Mouse (Mus musculus) kidney, adult 9 months (tissue): ENCODE measurements at regions not wholly inside any gene's neighbourhood (a gene's known extent, or its start where the extent isn't known, plus 50 kb on each side); places are given as distances from the start of the nearest gene placed in this dataset.

ENCODE experiments used
- DNase-seq: peaks from one replicate; pipeline ENCODE4 v3.0.0; 2022

GRCm38 (mm10) chr10:12083961-12084360 is 740.8 kb downstream of the Epm2a start:
- no peak for DNase-seq

GRCm38 (mm10) chr10:12092521-12092920 is 749.3 kb downstream of the Epm2a start:
- no peak for DNase-seq

- DNase-seq: no peak
Measured at GRCm38 (mm10) chr10:12096678-12097077, 753.5 kb downstream of the Epm2a start.

DNA sequence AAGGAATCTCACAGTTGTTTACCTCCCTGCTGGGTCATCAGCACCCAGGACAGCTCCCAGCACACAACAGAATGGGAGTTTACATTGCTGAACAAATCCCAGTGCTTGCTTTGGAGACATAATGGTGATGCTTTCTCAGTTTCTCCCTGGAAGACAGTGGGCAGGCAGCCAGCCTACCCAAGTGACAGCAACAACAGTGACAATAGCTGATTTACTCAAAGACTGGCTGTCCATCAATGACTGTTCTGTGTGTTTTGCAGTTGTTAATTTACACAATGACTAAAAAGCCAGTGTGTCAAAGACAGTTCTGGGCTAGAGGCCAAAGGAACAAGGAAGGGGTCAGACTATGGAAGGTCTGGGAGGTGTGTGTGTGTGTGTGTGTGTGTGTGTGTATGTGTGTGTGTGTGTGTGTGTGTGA is 762.2 kb downstream of the Utrn start:
- no peak for DNase-seq

GRCm38 (mm10) chr10:12111720-12112119 is 757.4 kb downstream of the Utrn start:
- no peak for DNase-seq

GRCm38 (mm10) chr10:12115767-12116166 is 753.4 kb downstream of the Utrn start:
- no peak for DNase-seq

DNA sequence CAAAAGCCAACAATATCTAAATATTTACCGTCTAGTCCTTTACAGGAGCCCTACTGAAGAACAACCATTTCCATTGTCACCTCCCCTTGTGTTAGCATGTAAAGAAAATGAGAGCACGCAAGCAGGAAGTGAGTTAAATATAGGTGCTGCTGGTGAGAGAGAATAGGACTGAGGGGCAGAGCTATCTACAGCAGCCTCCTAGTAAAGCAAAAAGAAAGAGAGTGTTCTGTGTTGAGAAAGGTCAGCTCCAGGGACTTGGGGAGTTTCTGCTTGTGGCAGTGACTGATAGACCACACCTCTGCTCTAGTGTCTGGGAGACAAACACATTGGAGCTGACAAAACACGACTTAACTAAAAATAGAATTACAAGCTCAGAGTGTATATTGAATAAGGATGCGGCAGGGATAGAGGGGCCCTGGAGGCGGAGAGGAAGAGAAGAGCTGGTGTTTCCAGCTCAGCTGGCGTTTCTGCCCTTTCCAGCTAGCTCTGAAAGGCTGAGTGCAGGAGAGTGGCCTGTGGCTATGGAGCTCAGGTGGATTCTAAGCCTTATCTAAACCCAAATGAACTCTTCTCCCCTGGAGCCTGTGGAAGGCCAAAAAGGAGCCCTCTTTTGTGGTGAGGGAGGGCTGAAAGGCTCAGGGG is 752.4 kb downstream of the Utrn start:
- DNase-seq: no peak

- no peak for DNase-seq
Measured at GRCm38 (mm10) chr10:12124272-12124671, 744.9 kb downstream of the Utrn start.

DNA sequence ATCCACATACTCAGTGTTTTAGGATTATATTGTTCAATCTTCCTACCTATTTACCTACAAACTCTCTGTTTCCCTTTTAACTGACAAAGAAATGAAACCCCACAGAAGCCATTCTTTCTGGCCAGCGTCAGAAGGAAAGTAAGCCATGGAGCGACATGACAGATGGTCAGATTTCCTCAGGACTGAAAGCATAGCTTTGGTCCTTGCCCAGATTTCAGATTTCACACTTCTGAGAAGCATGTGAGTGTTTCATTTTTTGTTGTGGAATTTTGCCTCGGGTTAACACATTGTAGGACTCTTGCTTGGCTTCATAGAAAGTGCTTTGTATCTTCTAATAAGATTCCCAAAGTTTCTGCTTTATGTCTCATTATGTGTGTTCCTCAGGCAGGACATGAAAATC is 739.7 kb downstream of the Utrn start:
- DNase-seq: no peak

DNA sequence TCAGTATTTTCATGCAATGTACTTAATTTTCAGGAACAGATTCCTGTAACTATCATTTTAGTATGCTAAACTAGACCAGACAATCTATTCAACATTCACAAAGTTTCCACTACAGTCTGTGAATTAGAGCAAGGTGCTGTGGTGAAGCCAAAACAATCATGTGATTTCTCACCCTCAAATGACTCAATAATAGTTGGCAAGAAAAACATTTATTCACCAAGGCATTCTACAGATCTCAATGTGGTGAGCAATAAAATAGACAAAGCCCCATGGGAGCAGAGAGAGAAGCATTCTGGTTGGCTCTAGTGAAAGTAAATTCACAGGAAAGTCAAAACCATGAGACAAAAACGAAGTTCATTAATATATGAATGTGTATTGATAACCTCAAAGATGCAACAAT is 724.5 kb downstream of the Utrn start:
- DNase-seq: no peak

GRCm38 (mm10) chr10:12146942-12147537 is 722.1 kb downstream of the Utrn start:
- no peak for DNase-seq

GRCm38 (mm10) chr10:12170243-12170642 is 698.9 kb downstream of the Utrn start:
- DNase-seq: no peak

DNA sequence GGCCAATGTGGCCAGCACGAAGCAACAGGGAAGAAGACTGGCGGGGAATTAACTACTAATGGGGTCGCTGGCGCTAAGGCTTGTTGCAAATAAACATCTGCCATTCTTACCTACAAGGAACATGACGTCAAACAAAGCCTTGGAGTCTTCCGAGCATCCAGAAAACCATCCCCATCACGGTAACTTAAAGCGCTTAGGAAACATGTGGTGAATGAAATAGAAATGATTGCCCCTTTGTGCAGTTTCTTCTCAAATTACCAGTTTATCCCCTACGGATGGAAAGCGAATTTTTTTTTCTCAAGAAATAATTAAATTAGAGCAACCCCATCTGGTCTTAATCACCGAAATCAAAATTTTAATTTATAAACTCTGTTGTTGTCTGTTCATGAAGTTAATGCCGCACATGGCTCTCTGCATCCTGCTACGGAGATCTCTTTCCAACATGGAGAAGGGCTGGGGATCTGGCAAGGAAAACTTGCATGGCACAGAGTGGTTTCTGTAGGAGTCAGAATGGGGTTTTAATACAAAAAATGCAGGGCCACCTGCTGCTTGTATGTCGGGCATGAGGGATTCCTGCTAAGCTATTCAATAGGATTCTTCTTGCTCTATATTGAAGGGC is 694.9 kb downstream of the Utrn start:
- DNase-seq: no peak

DNA sequence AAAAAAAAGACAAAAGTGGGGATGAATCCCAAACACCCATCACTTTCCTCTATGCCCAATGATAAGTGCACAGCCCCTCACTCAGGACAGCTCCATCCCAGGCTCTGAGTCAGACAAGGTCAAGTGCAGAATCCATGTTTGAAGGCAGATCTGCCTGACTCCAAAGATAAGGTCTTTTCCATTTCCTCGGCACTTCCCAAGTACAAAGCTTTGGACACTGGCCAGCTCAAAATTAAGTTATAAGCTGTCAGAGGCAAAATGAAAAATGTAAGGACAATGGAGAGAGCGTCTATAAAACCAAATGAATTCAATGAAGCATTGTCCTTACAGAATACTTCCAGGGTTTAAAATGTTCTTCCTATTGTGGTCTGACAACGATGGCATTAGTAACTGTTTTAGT is 694.0 kb downstream of the Utrn start:
- no peak for DNase-seq

GRCm38 (mm10) chr10:12177482-12177881 is 691.7 kb downstream of the Utrn start:
- no peak for DNase-seq

GRCm38 (mm10) chr10:12180965-12181364 is 688.2 kb downstream of the Utrn start:
- no peak for DNase-seq

- DNase-seq: no peak
Measured at GRCm38 (mm10) chr10:12186918-12187639, 682.1 kb downstream of the Utrn start.

- no peak for DNase-seq
Measured at GRCm38 (mm10) chr10:12187669-12188342, 681.4 kb downstream of the Utrn start.

GRCm38 (mm10) chr10:12190435-12190834 is 678.7 kb downstream of the Utrn start:
- DNase-seq: no peak

DNA sequence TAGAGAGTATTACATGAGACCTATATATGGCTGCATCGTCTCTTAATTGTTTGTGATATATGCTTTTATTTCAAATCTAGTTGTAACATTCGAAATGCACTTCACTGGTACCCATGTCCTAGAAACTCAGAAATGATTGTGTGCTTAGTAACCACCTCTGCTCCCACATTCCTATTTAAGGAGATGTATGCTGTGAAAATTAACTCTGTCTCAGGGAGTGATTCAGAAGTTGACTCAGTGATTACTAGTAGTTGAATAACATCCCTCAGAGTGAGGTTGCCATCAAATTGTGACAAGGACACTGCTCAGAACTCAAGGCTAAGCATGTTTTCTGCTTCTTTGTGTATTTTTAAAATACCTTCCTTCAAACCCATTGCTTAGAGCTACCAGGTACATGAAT is 661.9 kb downstream of the Utrn start:
- no peak for DNase-seq

GRCm38 (mm10) chr10:12210181-12210580 is 659.0 kb downstream of the Utrn start:
- no peak for DNase-seq

DNA sequence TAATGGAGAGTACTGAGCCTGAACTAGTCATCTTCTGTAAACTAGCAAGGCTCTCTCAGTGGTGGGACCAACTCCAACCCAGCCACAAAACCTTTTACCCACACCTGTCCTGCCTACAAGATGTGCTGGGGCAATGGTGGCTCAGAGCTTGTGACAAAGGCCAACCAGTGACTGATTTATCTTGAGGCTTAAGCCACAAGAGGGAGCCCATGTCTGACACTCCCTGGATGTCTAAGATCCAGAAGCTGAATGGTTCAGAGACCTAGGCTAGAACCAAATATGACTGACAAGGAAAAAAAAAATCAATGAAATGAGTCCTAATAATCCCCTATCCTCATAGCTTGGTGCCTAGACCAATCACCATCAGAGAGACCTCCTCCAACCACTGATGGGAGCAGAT is 650.3 kb downstream of the Utrn start:
- DNase-seq: no peak

DNA sequence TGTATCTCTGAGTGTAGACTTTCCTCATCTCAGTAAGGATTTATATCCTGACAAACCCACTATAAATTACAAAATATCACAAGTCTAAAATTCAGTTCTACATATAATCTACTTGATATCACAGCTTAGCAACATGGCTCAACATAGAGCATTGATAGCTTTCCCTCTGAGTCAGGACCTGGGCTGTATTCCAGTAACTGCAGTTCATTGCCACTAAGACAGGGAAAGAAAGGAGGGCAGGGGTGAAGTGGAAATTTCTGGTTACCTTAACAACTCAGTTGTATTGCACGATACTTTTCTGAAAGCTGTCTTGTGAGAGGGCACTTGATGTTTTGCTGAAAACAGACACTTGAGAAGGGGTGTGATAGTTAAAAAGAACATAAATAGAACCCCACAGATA is 635.0 kb downstream of the Utrn start:
- no peak for DNase-seq
